Mouse (Mus musculus): ENCODE results near the gene Rpgr.

Gene Rpgr

DNA sequence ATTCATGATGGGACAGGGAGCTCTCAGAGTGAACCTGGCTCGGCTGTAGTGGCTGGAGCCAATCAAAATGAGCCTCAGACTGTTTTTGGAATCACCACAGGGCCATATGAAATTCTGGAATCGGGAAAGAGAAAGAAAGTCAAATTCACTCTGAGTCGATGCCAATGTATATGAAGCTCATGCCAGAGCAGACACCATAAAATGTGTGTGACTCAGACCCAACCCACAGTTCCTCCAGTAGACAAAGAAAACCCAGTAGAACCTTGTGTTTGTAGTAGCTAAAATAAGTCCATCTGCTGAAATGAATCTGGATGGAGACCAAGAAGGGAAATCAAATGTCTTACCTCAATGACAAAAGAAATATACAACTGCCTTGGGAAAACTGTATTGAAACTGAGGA is 142.8 kb downstream of the Rpgr start:
- peak; percentile 41 for DNase-seq (ENCODE audit: low read depth, low spot score)

GRCm38 (mm10) chrX:10071529-10071928 is 145.2 kb downstream of the Rpgr start:
- no peak for DNase-seq (ENCODE audit: low read depth, low spot score)

DNA sequence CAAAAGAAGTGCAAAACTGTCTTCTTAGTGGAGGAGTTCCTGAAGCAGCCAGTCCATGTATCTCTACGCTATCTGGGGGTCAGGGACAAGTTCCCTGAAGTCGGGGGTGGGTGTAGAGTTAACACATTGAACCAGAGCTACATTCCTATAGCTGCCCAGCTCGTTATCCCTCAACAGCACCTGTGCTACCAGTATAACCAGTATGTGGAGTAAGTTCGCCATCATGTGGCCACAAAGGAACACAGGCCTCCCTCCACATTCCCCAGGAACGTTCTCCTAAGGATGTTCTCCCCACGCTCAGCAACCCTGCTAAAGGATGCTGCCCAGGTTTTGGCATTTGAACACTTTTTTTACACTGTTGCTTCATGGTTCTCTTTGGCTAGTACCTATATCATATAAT is 146.0 kb downstream of the Rpgr start:
- DNase-seq (ENCODE audit: low read depth, low spot score): peak; percentile 63

GRCm38 (mm10) chrX:10069405-10069804 is 147.3 kb downstream of the Rpgr start:
- no peak for DNase-seq (ENCODE audit: low read depth, low spot score)

DNA sequence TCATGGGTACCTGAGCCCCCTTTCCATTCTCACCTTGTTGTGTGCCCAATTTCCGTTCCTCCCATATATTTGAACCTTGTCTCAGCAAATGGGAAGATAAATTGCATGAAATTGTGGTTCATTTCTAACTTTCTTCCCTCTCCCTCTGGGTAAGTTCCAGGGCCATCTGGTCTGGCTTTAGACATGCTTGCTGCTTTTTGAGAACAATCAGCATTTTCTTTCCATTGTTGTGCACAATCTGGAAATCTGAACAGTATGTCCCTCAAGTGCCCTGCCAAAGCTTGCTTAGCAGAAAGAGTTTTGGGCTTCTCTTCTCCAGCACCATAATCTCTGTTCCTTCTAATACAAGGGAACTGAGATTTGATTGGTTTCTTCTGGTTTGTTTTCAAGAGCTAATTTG is 152.9 kb downstream of the Rpgr start:
- peak; percentile 63 for DNase-seq (ENCODE audit: low read depth, low spot score)

DNA sequence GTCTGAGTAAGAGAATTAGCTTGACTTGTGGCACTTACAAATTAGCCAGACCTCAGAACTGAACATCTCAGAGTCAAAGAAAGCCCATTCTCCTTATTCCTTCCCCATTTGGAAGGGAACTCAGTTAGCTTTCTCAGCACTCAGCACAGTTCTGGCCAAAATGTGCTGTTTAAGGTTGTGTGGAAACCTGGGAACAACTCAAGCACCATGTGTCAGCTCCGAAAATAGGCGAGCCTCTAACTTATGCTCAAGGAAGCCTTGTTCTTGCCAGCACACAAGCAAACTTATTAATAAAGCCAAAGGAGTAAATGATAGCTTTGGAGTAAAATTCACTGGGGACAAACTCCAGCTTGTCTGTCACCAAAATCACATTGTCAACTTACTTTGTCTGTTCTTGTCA is 153.4 kb downstream of the Rpgr start:
- DNase-seq (ENCODE audit: low read depth, low spot score): peak; percentile 23

GRCm38 (mm10) chrX:10062201-10062600 is 154.5 kb downstream of the Rpgr start:
- DNase-seq (ENCODE audit: low read depth, low spot score): no peak

- peak; percentile 6 for DNase-seq (ENCODE audit: low read depth, low spot score)
These were observed 182.1 kb downstream of the Rpgr start for GRCm38 (mm10) chrX:10034666-10035065.

All from brain, adult 2 months (tissue).